15 mouse cellular contexts compared by ENCODE assay signal in genomic region chr1:184304204-184304603, GRCm38 (mm10).
"Had no signal": no experiment of that assay in that cellular context is flagged by ENCODE, and none has a peak within 500 bp of the region (broad histone marks: within the 10 kb centered on the region; RNA-seq: fewer than 3 reads in every experiment).

No protein-coding gene starts in this region.

- H3K36me3 ChIP-seq: neural tube, embryonic 15.5 days; stomach, embryonic 15.5 days had no signal

- DNase-seq: retina, postnatal 1 day; right cerebral cortex, adult 18-20 months; right cerebral cortex, postnatal 14 days; right cerebral cortex, postnatal 25 days; right cerebral cortex, postnatal 4 days; spleen, adult 18-20 months; thymus, adult 18-20 months; thymus, adult 2 months; thymus, postnatal 14 days; thymus, postnatal 25 days; thymus, postnatal 36 days; thymus, postnatal 4 days had no signal

- H3K27me3 ChIP-seq: neural tube, embryonic 15.5 days; stomach, embryonic 15.5 days had no signal

- H3K4me2 ChIP-seq: neural tube, embryonic 15.5 days; stomach, embryonic 15.5 days had no signal

- H3K9ac ChIP-seq: neural tube, embryonic 15.5 days; stomach, embryonic 15.5 days had no signal

- H3K4me1 ChIP-seq: neural tube, embryonic 15.5 days; stomach, embryonic 15.5 days had no signal

- H3K9me3 ChIP-seq: neural tube, embryonic 15.5 days; stomach, embryonic 15.5 days had no signal

- H3K27ac ChIP-seq: neural tube, embryonic 15.5 days; stomach, embryonic 15.5 days; stomach, postnatal 0 days had no signal

- H3K4me3 ChIP-seq: neural tube, embryonic 15.5 days; stomach, embryonic 15.5 days had no signal
